Mouse (Mus musculus) lung, postnatal 25 days (tissue): ENCODE measurements at regions not wholly inside any gene's neighbourhood (a gene's known extent, or its start where the extent isn't known, plus 50 kb on each side); places are given as distances from the start of the nearest gene placed in this dataset.

Experiments
- DNase-seq: peaks from one replicate; pipeline ENCODE4 v3.0.0; 2022; ENCODE audit warnings: low spot score

GRCm38 (mm10) chr8:89906200-89906599, 441.9 kb downstream of the Tox3 start:
- no peak for DNase-seq

- no peak for DNase-seq
Observed at GRCm38 (mm10) chr8:89905588-89905987, 442.6 kb downstream of the Tox3 start.

DNA sequence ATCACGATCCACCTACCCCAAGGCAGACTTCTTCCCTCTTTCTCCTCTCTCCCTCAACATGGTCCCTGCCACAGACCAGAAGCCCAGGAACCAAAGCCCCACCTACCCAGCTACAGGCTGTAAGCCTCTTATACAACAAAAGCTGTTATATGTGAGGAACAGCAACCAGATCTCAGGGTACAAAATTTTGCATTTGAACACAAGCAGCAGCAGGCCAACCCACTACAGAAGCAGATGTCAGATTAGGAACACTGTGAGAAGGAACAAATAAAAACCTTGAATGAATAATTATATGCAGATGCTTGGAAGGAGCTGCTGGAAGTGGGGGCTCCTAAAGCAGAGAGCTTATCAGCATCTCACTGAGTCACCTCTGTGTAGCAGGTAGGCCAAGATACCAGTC, 444.8 kb downstream of the Tox3 start:
- no peak for DNase-seq

GRCm38 (mm10) chr8:89872768-89873167, 475.4 kb downstream of the Tox3 start:
- no peak for DNase-seq

DNA sequence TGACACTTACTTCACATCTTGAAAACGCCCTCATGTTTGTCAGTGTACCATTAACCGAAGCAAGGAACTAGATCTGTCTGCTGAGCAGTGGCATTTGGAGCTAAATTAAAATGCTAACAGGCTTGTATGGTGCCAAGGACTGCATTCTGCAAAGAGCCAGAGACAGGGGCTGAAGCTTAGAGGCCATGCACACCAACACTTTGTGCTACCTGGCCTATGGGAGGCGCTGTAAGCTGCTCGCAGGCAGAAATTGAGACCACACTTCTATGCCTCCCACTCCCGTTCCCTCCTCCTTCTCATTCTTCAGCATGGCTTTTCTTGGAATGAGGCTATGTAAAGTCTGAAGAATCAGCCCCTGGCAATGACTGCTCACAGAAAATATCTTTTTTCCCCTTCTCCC, 476.2 kb downstream of the Tox3 start:
- DNase-seq: no peak

GRCm38 (mm10) chr8:89859813-89860212, 488.3 kb downstream of the Tox3 start:
- DNase-seq: no peak

GRCm38 (mm10) chr8:89858706-89859385, 489.3 kb downstream of the Tox3 start:
- DNase-seq: no peak

DNA sequence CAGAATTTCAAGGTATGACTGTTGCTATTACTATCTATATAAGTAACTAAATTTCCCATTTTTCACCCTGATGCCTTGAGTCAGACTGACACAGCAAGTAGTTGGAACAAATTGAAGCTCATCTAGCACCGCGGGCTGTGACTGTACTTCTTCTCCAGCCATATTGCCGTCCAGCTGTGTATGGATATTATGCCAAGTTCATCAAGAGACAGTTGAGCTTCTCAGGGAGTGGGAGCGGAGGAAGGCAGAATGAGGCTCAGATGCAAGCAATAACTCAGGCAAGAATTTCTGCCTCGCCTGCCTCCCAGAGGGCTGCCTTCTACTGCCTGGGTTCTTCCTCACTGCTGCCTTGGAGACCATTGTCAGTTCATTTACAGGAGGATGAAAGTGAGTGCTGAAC, 492.6 kb downstream of the Tox3 start:
- DNase-seq: no peak

GRCm38 (mm10) chr8:89850209-89850796, 497.8 kb downstream of the Tox3 start:
- no peak for DNase-seq

DNA sequence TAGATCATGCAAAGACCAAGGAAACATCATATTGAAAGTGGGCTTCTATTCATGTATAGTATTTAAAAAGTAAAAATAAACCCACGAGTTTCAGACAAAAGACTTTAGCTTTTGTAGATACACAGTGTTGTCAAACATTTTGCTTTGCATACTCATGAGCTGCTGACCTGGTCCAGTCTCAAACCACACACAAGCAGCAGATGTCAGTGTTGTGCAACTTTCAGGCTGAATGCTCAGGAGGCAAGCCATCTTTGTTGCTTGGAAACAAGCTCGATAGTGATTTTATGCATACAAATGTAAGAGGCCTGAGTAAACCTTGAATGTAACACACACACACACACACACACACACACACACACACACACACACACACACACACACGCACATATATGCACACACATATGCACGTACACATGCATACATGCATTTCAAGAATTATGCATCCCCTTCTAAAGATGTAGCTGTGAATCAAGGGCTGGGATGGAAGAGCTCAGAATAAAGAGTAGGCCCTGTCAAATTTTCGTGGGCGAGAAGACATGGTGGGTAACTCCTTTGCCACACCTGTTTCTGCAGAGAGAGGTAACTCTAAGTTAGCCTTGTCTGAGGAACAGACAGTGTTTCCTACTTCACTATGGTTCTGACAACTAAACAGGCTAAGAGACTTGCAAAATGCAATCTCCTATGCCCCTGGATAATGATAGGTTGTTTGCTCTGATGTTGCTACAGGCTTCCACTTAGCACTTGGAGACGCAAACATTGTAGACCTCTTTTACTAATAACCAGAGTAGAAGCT, 498.5 kb downstream of the Tox3 start:
- DNase-seq: no peak

DNA sequence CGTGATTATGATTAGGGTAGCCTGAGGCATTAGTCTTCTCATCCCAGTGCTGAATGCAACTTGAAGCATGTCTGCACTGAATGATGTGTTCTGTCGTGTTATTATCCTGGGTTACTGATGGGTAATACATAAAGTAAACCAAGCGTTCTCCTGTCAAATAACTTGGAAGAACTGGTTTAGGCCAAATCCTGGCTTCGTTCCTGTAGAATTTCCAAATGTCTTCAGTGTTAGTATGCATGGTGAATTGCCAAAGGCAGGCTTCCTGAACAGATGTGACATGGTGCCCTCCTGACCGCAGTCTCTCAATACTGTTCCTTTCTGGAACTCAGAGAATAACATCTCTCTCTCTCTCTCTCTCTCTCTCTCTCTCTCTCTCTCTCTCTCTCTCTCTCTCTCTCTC, 509.6 kb downstream of the Tox3 start:
- no peak for DNase-seq

GRCm38 (mm10) chr8:89833715-89834114, 514.4 kb downstream of the Tox3 start:
- no peak for DNase-seq

- no peak for DNase-seq
Observed at GRCm38 (mm10) chr8:89824586-89824985, 523.6 kb downstream of the Tox3 start.

- no peak for DNase-seq
Observed at GRCm38 (mm10) chr8:89823631-89824030, 524.5 kb downstream of the Tox3 start.

GRCm38 (mm10) chr8:89812036-89812711, 536.0 kb downstream of the Tox3 start:
- no peak for DNase-seq

DNA sequence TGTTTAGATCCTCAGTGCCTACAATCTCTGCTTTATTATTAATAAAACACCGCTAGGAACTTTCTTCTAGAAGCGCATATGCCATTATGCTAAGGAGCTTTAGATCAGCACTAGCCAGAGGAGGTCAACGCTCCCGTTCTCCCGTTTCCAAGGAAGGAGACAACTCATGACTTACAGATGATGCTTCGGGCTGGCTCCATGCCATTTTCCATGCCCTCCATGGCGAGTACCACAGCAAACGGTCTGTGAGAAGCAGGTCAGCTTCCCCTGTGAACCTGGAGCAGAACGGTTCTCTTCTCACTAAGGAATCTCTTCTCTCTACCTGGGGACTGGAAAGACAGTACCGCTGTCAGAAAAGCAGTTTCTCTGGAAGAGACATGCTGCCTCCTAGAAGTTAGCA, 559.8 kb downstream of the Tox3 start:
- DNase-seq: no peak

DNA sequence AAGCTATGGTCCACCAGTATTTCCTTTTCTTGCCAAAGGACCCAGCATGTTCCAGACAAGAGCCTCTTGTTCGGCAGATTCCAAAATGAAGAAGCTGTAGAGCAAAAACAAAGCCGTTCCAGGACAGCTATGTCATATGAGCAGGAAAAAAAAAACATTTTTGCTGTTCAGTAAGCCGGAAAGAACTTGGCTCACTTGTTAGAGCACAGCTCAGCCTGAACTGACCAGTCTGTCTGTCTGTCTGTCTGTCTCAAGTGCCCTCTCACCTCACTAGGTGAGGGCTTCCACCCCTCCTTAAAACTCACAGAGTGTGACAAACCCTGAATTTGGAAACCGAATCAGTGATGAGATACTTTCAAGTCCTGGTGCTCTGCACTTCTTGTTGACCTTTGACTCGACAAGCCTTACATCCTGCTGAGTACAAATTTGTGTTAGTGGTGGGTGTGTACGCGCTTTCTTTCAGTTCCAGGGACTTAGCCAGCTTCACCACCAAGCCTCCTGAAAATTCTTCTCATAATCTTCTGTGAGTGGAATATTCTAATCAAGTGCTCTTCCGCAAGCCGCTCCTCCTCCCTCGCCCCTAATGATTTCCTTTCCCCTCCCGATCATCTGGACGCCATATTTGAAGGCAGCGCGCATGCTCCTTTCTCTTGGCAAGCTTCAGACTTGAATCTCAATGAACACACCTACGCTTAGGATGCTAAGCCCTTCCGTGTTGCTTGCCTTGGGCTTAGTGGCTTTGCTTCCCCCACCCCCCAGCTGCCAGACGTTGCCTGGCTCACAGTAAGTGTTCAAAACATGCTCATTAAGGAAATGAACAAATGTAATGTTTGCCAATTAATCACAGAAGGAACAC, 560.9 kb downstream of the Tox3 start:
- DNase-seq: no peak

GRCm38 (mm10) chr8:89785011-89785410, 563.1 kb downstream of the Tox3 start:
- DNase-seq: peak; percentile 58

GRCm38 (mm10) chr8:89783311-89783710, 564.8 kb downstream of the Tox3 start:
- DNase-seq: no peak

DNA sequence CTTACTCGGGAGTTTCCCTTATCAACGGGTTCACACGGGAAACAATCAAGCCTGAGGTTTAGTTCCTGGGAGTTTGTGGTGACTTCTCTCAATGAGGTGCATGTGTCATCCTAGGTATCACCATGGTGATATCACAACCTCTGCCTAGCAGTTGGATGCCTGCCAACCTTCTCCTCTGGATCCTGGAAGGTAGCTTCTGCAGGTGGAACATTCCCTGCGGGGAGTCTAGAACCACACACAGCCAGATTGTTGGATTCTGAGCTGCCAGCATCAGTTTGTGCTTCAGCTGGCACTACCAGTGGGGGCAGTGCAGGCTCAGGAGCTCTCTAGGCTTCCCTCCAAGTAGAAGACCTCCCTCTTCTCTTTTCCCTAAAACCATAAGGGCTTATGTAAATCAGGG, 581.8 kb downstream of the Tox3 start:
- no peak for DNase-seq

DNA sequence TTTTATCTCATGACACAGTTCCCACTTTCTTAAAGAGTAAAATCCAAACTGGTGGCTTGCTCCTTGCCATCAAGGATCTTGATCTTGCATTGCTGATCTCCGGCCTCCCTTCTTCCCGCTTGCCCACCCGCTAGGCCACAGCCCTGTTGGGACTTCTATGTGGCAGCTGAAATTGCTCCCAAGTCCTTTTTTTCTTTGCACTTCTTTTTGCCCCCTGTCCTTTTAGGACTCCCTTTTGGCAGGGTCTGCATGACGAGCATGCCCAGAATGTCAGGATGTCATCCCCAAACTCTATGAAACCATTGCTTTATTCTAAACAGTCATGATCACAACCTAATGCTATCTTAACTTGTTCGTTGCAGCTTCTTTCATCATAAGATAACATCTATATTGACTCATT, 588.6 kb downstream of the Tox3 start:
- DNase-seq: no peak

GRCm38 (mm10) chr8:89758695-89759094, 589.4 kb downstream of the Tox3 start:
- DNase-seq: no peak
